Mouse (Mus musculus) thymus, adult 2 months (tissue): Measurements from ENCODE around the gene Cacng2. TPM values are rescaled to one million over a fixed set of nuclear protein-coding genes. Genes with fewer than 3 reads are reported as not detected.

Source experiments
- DNase-seq: peaks from one replicate; pipeline ENCODE4 v3.0.0; 2021
- H3K27ac ChIP-seq: fragments of 200-500 bp; 2 replicates; pipeline ENCODE4 v1.5.1; 2012; ENCODE audit warnings: low read length, control low read depth; ENCODE audit not compliant: control insufficient read depth, insufficient read depth
- H3K27me3 ChIP-seq: fragments of 200-500 bp; 2 replicates; pipeline ENCODE4 v1.6.1; 2012; ENCODE audit warnings: mild to moderate bottlenecking, low read length, moderate library complexity, mixed read lengths; ENCODE audit not compliant: control insufficient read depth, insufficient read depth
- H3K36me3 ChIP-seq: fragments of 200-500 bp; 2 replicates; pipeline ENCODE4 v1.6.1; 2012; ENCODE audit warnings: mild to moderate bottlenecking, low read length, moderate library complexity; ENCODE audit not compliant: control insufficient read depth, insufficient read depth
- H3K4me1 ChIP-seq: fragments of 200-500 bp; replicated peaks from 2 replicates; pipeline ENCODE4 v1.6.1; 2012; ENCODE audit warnings: low read length; ENCODE audit not compliant: control insufficient read depth, insufficient read depth
- H3K4me3 ChIP-seq: fragments of 200-500 bp; 2 replicates; pipeline ENCODE4 v1.5.1; 2012; ENCODE audit warnings: mild to moderate bottlenecking, low read length, control low read depth, moderate library complexity; ENCODE audit not compliant: control insufficient read depth, insufficient read depth
- CTCF ChIP-seq: fragments of 200-500 bp; IDR thresholded peaks from 2 replicates; pipeline ENCODE4 v1.5.1; 2012; ENCODE audit warnings: mild to moderate bottlenecking, control low read depth, low read length, moderate library complexity, borderline replicate concordance; ENCODE audit not compliant: control insufficient read depth, poor library complexity, insufficient read depth; ENCODE audit errors: extremely low read depth
- POLR2A ChIP-seq: fragments of 200-500 bp; IDR thresholded peaks from 2 replicates; pipeline ENCODE4 v1.6.1; 2012; ENCODE audit warnings: mild to moderate bottlenecking, low read length, control low read depth, moderate library complexity; ENCODE audit not compliant: control insufficient read depth, poor library complexity, insufficient read depth; ENCODE audit errors: extremely low read depth
- WGBS: fragments of 180-500 bp; shearing (Covaris S2); methylation state at CpG from one replicate; pipeline ENCODE4 v1.1.7; 2018; 5-methylcytosine and 5-hydroxymethylcytosine counted together
- polyA plus RNA-seq: library from polyadenylated mRNA; depleted of rRNA; stranded (reverse); fragments of >200 nt; gene quantifications from 2 replicates; pipeline ENCODE4 v1.2.3, GENCODE M21; 2012

Gene Cacng2
- polyA plus RNA-seq, 1 experiment = not detected

DNA sequence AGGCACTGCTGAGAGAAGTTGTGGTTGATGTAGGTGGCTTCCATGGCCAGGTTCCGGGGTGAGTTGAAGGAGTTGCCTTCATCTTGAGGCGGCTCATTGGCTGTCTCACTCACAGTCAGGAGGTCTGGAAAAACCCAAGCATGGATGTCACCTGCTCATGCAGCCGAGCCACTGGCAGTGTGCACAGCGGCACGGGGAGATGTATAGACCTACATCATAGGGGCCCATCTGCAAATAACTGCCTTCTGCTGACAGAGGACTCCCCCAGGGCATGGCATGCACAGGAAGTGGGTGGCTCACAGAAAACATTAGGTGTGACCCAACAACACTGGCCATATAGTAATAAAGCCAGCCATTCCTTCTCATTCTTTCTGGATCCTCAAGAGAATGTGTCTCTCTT is 157.4 kb downstream of the Cacng2 start:
- no peaks in the 10 kb centered on the region for H3K27me3 ChIP-seq
- no peak for DNase-seq
- TF ChIP-seq CTCF (no peak), POLR2A (no peak)
- peaks cover 88% of the 10 kb centered on the region for H3K36me3 ChIP-seq
- H3K4me3 ChIP-seq = no peak overlapping the region
- WGBS = 97% methylated on average over 5 of the region's 5 CpGs
- no peak overlapping the region for H3K27ac ChIP-seq
- no peaks in the 10 kb centered on the region for H3K4me1 ChIP-seq

DNA sequence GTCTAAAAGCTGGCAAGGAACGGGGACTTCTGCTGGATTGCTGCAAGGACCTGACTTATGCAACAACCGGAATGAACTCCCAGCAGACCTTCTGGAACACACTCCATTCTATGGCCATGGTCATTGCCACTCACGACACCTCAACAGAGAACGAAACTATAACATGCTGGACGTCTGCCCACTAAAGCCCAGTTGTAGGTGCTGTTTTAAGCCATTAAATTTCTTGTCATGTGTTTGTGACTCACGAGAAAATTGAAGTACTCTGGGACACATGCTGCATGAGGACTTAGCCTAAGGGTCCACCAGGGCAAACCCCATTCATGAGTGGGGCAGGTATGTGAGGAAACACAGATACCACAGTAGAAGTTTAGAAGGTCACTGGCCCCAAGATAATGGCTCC is 159.1 kb downstream of the Cacng2 start:
- Histone ChIP-seq H3K36me3 (peaks cover 71% of the 10 kb centered on the region), H3K27ac (no peak overlapping the region), H3K4me1 (peaks cover 7% of the 10 kb centered on the region; the same call in 1 of the 2 replicates), H3K27me3 (no peaks in the 10 kb centered on the region), H3K4me3 (no peak overlapping the region)
- no peak for TF ChIP-seq POLR2A
- no peak for TF ChIP-seq CTCF
- 96% methylated on average over 6 of the region's 6 CpGs for WGBS
- no peak for DNase-seq

DNA sequence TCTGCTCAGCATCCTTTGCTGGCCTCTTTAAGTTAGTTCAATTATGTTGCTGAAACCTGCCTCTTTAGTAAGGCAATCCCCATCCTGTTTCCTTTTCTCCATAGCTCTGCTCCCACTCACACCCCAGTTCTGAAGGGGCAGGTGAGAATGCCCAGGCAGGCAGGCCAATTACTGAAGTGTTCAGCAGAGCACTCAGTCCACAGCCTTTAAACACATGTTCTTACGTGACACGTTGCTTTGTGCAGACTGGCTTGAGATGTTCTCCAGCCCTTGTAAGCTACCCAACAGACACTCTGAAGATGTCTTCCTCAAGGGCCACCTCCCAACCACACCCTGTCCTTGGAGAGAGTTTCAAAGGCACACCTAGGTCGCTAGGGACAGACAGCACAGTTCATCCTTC is 161.8 kb downstream of the Cacng2 start:
- H3K27ac ChIP-seq = no peak overlapping the region
- H3K27me3 ChIP-seq = no peaks in the 10 kb centered on the region
- H3K36me3 ChIP-seq = peaks cover 45% of the 10 kb centered on the region

DNA sequence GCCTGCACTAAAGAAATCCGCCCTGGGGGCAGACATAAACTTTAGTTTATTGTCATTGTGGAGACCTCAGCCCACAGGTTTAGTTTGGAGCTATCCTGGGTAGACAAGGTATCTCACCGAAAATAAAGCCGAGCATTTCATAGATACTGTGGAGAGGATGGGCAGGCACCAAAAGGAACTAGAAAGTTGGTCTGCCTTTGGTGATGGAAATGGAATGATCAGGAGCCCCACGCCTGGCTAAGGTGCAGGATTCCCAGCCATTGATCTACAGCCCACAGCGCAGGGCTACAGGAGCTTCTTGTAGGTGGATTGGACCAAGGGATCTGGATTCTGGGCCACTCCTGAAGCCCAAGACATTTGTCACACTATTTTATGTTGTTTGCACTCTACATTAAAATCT is 162.2 kb downstream of the Cacng2 start:
- DNase-seq = no peak
- peaks cover 40% of the 10 kb centered on the region for H3K36me3 ChIP-seq
- no peaks in the 10 kb centered on the region for H3K27me3 ChIP-seq
- H3K4me3 ChIP-seq = no peak overlapping the region
- no peak overlapping the region for H3K27ac ChIP-seq
- WGBS = 72% methylated on average over 5 of the region's 5 CpGs
- H3K4me1 ChIP-seq = peaks cover 10% of the 10 kb centered on the region; the same call in 1 of the 2 replicates
- TF ChIP-seq POLR2A (no peak), CTCF (no peak)

More for the DNA sequence above, 161.8 kb downstream of the Cacng2 start:
- Histone ChIP-seq H3K4me1 (peaks cover 10% of the 10 kb centered on the region; the same call in 1 of the 2 replicates), H3K4me3 (no peak overlapping the region)
- 77% methylated on average over 3 of the region's 3 CpGs for WGBS
- no peak for DNase-seq
- TF ChIP-seq CTCF (no peak), POLR2A (no peak)

DNA sequence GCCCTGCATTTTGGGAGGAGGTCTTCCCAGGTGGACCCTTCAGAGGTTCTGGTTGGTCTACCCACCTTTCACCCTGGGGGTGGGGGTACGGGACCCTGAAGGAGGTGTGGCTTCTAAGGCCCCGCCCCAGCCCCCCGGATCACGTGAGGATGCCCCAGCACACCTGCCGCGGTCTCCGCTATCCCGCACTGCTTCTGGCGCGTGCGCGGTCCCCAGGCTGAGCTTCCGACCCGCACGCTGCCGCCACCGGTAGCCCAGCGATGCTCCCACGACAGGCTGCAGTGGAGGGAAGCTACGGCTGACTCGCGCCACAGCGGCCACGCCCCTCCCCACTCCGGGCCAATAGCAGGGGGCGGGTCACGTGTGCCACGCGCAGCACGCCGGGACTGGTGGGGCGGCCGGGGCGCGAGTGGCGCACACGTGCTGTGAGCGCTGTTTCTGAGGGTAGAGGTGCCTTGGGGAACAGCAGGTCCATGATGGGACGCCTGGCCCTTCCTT is 163.4 kb downstream of the Cacng2 start, which contains the start of gene Foxred2:
Gene Foxred2, minus strand, starts transcription at position 319 of the 498 bp plus-strand sequence.
- Histone ChIP-seq H3K27me3 (no peaks in the 10 kb centered on the region), H3K4me1 (peaks cover 10% of the 10 kb centered on the region; the same call in 1 of the 2 replicates), H3K36me3 (peaks cover 28% of the 10 kb centered on the region), H3K27ac (no peak within 1 kb of the TSS), H3K4me3 (peak within 1 kb of the TSS; percentile 45)
- 0% methylated on average over 39 of the region's 39 CpGs for WGBS
- DNase-seq = peak; percentile 84
- TF ChIP-seq CTCF = peak; percentile 51; the same call in 1 of the 2 replicates
- TF ChIP-seq POLR2A = peak; percentile 59; the same call in 1 of the 2 replicates

DNA sequence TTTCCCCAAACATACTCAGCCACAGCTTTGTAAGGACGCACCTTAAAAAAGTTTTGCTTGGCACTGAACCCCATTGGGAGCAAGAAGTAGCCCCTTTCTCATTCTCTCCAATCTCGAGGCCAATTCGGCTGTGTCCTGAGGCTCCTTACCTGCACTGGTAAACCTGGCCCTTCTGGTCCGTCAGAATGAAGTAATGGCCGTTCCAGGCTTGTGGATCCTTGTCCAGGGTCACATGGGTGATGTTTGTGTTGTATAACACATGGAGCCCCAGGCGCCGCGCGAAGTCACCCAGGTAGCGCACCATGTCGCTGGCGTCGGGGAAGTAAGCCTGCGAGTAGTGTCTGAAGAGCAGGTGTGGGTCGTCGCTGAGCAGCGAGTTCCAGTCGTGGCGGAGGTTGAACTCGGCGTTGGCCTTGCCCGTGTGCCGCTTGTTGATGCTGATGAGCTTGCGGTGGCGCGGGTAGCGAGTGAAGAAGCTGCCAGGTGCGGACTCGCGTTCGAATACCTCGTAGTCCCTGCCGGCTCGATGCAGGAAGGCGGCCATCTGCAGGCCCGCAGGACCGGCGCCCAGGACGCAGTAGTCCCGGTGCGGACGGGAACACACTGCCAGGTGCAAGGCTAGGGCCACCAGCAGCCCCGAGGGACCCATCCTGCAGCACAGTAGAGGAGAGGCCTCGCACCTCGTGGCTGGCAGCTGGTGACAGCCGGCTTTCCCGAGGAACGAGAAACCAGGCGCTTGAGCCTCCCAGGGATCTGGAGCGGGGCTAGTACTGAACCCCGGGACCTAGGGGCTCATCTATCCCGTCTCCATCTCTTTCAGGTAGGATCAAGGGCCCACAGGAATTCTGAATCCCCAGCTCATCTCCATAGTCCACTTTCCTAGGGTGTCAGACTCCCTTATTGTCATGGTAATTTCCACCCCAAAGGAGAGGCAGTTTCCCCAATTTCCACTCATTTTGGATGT is 164.1 kb downstream of the Cacng2 start:
- Histone ChIP-seq H3K36me3 (peaks cover 21% of the 10 kb centered on the region), H3K4me1 (peaks cover 10% of the 10 kb centered on the region; the same call in 1 of the 2 replicates), H3K27ac (no peak overlapping the region), H3K4me3 (peak overlapping the region; percentile 45), H3K27me3 (no peaks in the 10 kb centered on the region)
- peak; percentile 14 for DNase-seq
- WGBS = 28% methylated on average over 52 of the region's 52 CpGs
- TF ChIP-seq POLR2A (no peak), CTCF (no peak)

DNA sequence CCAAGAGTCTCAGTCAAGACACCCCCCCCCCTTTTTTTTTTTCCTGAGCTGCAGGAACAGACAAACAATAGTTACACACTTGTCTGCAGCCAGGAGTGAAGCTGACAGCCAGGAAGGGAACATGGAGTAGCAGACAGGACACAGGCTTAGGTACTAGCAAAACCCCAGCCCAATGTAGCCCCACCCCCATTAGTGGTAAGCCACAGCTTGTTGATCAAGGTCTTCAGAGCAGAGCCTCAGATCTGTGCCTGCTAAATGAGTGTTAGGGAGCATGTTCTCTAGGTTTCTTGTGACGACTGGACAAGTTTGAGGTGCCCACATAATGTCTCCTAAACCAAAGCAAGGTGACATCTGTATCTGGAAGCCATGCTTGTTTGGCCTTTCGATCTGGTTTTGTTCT is 165.5 kb downstream of the Cacng2 start:
- Histone ChIP-seq H3K4me3 (no peak overlapping the region), H3K27me3 (no peaks in the 10 kb centered on the region), H3K36me3 (peaks cover 8% of the 10 kb centered on the region), H3K27ac (no peak overlapping the region), H3K4me1 (peaks cover 10% of the 10 kb centered on the region; the same call in 1 of the 2 replicates)
- DNase-seq = no peak
- 45% methylated on average over 2 of the region's 2 CpGs for WGBS
- TF ChIP-seq CTCF = no peak
